Mouse (Mus musculus): ENCODE measurements around the gene Ablim2.

- TF ChIP-seq CTCF (conservative IDR thresholded peaks at IDR 0.05; ENCODE audit: insufficient read depth, insufficient read length, low read depth, low read length) (no peak), POLR2A (IDR thresholded peaks at IDR 0.05; ENCODE audit: low read depth, low read length) (no peak)
Observed at GRCm38 (mm10) chr5:35804685-35805084, 47.0 kb downstream of the Ablim2 start.
